Mouse (Mus musculus) left cerebral cortex, adult 2 months (tissue): Measurements from ENCODE around the gene Polr3f. TPM values are rescaled to one million over a fixed set of nuclear protein-coding genes. Genes with fewer than 3 reads are reported as not detected.

Source experiments
- DNase-seq, 2 experiments: peaks; one replicate each; pipeline ENCODE4 v3.0.0; 2021 to 2022; ENCODE audit warnings: low spot score in 2 of 2, mixed read lengths in 1 of 2; ENCODE audit errors: extremely low spot score in 1 of 2
- H3K27ac ChIP-seq: fragments of 200-600 bp; 2 replicates; pipeline ENCODE4 v1.8.1; 2022
- H3K4me3 ChIP-seq: fragments of 200-600 bp; 2 replicates; pipeline ENCODE4 v1.8.1; 2022
- CTCF ChIP-seq: fragments of 200-600 bp; IDR thresholded peaks from 2 replicates; pipeline ENCODE4 v1.8.1; 2022; ENCODE audit warnings: antibody characterized with exemption, mild to moderate bottlenecking, moderate library complexity
- intact Hi-C: fragments of 180-260 bp; cut with DNase I; formaldehyde crosslinking; loops from one replicate; pipeline ENCODE4 v1.15.1; 2025
- long read RNA-seq, 2 experiments: library from polyadenylated mRNA; stranded (forward); transcript quantifications; one replicate each; pipeline ENCODE4 v2.0.0; 2021; ENCODE audit warnings: borderline mapping rate in 2 of 2
- total RNA-seq, 2 experiments: library from RNA; stranded (reverse); gene quantifications; 2 replicates each; pipeline ENCODE4 v1.2.3; 2021

The Polr3f gene
- 10 to 100 TPM; 24.0 to 28.0 TPM for total RNA-seq
- long read RNA-seq, experiment 1, full-length matches to known transcripts = 2 of 4 reads
- long read RNA-seq, experiment 1, partial matches to known transcripts = 1 of 4 reads
- long read RNA-seq, experiment 1, other reads (novel, unspliced or antisense) = 1 of 4 reads
- long read RNA-seq, experiment 2, full-length matches to known transcripts = 3 of 4 reads
- long read RNA-seq, experiment 2, partial matches to known transcripts = 0 of 4 reads
- long read RNA-seq, experiment 2, other reads (novel, unspliced or antisense) = 1 of 4 reads

DNA sequence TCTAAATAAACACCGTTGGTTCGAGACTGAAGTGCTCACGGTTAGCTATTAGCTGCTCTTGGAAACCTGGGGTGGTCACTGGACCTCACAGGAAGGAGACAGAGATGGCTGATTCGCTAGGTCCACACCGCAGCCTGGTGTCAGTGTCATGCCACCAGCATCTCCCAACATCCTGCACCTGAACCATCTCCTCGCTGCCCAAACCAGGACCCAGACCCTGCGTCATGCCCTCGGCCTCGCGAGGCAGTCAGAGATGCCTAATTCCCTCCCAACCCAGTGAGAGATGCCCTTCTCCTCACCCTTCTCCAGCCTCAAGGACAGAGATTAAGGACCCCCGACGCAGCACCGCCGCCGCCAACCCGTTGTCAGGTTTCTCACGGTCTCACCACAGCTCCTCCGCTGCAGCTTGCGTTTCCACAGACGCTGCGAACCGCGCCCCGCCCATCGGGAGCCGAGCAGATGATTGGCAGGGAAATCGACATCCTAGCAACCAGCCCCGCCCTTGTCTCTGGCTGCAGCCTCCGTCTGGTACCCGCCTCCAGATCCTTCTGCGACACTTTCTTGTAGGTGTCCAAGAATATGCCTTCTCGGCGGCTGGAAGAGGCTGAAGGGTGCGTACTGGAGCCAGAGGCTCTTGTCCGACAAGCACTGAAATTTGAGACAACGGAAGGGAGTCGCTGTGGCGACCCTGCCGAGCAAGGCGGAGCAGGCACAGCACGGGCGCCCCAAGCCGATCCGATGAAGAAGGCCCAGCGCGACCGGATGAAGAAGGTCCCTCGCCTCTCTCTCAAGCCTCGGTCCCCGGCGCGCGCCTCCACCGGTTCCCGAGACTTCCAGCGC, at the start of gene Polr3f, which contains the start of gene Dzank1:
Gene Polr3f (plus strand): TSS at position 738 of the 840 bp plus-strand sequence.
Gene Dzank1 (minus strand): TSS at position 434 of the 840 bp plus-strand sequence.
- intact Hi-C loops = loop anchor here (1.0 to 2.0 kb wide), 2 partner anchors 24 to 29 kb away; partner anchors contain the start of genes Rbbp9 and Sec23b
- peak; percentile 95 to 97 for DNase-seq
- Histone ChIP-seq H3K27ac (peak within 1 kb of the TSS; percentile 100), H3K4me3 (peak within 1 kb of the TSS; percentile 83)
- no peak for TF ChIP-seq CTCF

DNA sequence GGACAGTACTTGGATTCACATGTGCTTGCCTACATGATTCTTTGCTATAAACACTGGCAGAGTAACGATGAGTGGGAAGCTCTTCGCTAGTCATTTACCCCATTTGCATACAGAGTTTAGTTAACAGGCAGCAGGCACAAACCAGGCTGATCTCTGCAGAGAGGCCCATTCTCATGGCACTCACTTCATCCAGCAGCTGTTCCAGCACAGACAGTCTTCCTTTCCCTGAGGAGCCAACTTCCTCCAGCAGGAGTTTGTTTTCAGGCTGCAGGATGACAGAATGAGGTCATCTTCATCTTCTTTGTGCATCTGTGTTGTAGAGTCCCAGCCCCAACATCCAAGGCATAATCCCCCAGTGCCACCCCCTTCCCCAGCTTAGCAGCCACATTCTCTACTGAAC, 48.1 kb upstream of the Polr3f start:
- no peak for TF ChIP-seq CTCF
- intact Hi-C loops = no loop called here
- Histone ChIP-seq H3K27ac (no peak overlapping the region), H3K4me3 (no peak overlapping the region)
- DNase-seq = peak in 1 of 2 experiments; percentile 41

DNA sequence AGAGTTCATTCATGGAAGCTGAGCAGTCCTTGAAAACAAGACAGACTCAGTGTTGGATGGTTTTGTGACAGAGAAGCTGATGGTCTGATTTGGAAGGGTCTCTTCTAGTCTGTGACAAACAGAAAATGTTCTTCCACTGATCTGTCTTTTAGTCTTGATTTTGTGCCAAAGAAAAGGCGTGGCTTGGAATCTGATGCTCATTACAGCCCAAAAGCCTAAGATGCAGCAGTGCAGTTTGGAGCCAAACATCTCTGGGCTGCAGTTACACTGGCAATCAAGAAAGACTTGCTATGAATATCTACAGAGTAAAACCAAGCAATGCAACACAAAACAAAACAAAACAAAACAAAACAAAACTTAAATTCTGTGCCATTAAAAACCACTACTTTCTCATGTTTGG, 43.4 kb upstream of the Polr3f start:
- intact Hi-C loops = no loop called here
- Histone ChIP-seq H3K4me3 (no peak overlapping the region), H3K27ac (0 out of 2 replicates have a peak overlapping the region, but pooled peaks have one; percentile 7)
- no peak for TF ChIP-seq CTCF
- no peak for DNase-seq

DNA sequence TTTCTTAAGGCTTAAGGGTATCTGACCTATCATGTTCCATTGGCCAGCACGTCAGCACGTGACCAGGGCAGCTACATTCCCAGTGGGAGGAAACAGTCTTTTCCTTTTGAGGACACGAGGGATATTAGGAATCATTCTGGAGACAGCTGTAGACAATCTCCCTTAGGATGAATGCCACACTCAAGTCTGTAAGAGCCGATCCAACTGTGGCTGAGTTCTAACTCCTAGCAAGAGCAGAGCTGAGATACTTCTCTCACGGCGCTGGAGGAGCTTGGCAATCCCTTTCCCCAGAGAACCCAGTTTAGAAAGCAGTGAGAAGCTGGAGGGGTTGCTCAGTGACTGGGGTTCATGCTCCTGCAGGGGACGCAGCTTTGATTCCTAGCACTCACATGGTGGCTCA, 42.1 kb upstream of the Polr3f start:
- intact Hi-C loops = no loop called here

DNA sequence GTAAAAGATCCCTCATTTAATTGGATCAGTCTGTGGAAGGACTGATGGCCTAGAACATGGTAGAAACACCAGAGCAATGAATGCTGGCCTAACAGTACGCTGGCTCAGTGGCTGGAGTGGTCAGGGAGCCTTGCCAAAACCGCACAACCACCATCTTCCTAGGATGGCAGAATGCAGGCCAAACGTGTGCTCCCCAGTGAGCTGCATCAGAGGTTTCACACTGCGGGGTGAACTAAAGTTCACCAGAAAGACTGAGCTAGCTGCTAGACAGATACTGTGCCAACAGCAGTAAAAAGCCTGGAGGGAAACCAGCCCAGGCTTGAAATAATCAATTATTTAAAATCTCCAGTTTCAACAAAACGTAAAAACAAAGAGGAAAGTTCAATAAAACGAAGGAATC, 40.0 kb upstream of the Polr3f start:
- no peak overlapping the region for H3K27ac ChIP-seq
- no peak for DNase-seq
- intact Hi-C loops = no loop called here
- H3K4me3 ChIP-seq = no peak overlapping the region
- TF ChIP-seq CTCF = no peak

More for the DNA sequence above, 42.1 kb upstream of the Polr3f start:
- Histone ChIP-seq H3K4me3 (no peak overlapping the region), H3K27ac (no peak overlapping the region)
- DNase-seq = no peak
- TF ChIP-seq CTCF = no peak

DNA sequence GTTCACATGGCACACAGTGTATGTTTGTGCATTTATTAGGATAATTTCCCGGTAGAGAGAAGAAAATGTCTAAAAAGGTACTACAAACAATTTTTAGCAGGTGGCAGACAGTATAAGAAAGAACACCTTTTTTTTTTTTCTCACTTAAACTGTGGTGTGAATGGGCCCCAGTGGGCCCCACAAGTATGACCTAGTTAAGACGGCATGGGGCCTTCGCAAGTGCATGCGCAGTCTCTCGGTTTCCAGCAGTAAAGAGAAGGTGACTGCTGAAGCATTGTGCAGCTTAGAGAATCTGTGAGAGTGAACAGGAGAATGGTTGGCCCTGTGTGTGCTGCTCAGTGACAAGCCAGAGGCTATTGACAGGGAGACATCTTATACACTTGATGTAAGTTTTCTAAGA, 38.2 kb upstream of the Polr3f start:
- no peak for TF ChIP-seq CTCF
- intact Hi-C loops = no loop called here
- Histone ChIP-seq H3K27ac (no peak overlapping the region), H3K4me3 (no peak overlapping the region)
- DNase-seq = no peak

DNA sequence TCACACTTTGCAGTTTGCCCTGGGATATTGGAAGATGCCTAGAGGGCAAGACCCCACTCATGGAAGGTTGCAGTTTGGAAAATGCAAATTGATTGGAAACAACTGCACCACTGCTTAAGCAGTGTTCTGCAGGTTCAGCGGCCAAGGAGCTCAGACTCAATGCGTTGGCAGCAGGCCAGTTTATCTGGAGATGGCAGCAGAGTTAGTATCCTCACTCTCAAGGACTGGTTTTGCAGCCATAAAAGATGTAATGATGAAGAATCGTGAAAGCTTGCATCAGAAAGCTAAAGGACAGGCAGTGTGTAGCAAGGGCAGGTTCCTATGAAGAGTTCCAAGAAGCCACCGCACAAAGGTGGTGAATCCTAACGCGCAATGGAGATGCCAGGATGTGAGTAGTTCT, 25.4 kb upstream of the Polr3f start:
- no peak overlapping the region for H3K27ac ChIP-seq
- TF ChIP-seq CTCF = no peak
- intact Hi-C loops = no loop called here
- H3K4me3 ChIP-seq = no peak overlapping the region
- DNase-seq = no peak

DNA sequence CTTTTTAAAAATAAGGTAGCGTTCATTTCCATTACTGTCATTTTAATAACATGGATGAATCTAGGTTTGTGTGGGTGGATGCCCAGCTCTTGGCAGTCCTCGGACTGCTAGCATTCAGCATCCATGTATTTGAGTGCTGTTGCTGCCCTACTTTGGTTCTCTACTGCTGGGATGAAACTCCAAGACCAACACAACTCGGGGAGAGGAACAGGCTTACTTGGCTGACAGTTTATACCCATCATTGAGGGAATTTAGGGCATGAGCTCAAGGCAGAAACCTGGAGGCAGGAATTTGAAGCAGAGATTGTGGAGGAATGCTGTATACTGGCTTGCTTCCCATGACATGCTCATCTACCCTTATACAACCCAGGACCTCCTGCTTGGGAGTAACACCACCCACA, 12.9 kb upstream of the Polr3f start:
- Histone ChIP-seq H3K4me3 (no peak overlapping the region), H3K27ac (no peak overlapping the region)
- no peak for DNase-seq
- no peak for TF ChIP-seq CTCF
- intact Hi-C loops = no loop called here

DNA sequence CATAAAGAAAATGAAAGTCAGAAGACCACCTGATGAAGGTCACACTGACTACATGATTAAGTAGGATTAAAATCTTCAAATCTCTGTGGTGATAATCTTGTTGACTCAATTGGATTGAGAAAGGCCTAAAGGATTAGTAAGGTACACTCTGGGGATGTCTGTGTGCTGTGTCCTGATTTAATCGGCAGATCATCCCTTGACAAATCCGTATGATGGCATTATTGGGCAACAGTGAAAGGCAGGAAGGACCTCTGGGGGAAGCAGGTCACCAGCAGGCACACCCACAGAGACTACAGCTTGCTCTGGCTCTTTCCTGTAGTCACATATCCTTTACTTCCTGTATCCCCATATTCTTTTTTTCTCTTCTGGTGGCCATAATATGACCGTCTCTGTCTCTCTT, 7.7 kb upstream of the Polr3f start:
- H3K4me3 ChIP-seq = no peak overlapping the region
- DNase-seq = no peak
- no peak for TF ChIP-seq CTCF
- intact Hi-C loops = no loop called here
- H3K27ac ChIP-seq = no peak overlapping the region

DNA sequence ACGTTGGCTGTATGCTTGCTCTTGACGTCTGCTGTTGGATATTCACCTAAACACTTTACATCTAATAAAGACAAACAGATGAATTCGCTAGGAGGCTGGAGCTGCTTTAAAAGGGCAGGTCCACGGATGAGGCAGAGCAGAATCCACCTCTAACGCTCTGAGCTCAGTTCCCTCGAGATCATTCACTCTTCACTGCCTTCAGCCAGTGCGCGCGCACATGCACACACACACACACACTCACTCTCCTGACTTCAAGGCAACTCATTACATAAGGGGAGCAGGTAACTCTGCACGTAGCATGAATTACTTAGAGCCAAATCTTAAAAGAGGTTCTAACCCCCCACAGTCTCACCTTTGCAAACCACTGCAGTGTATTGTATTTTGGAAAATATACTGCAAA, 1.7 kb upstream of the Polr3f start:
- intact Hi-C loops = loop anchor here (2.0 kb wide), 1 partner anchor 25 kb away; the partner anchor contains the start of gene Rbbp9
- Histone ChIP-seq H3K4me3 (peak overlapping the region; percentile 83), H3K27ac (peak overlapping the region; percentile 100; the same call in 1 of the 2 replicates)
- peak in 1 of 2 experiments; percentile 48 for DNase-seq
- no peak for TF ChIP-seq CTCF

DNA sequence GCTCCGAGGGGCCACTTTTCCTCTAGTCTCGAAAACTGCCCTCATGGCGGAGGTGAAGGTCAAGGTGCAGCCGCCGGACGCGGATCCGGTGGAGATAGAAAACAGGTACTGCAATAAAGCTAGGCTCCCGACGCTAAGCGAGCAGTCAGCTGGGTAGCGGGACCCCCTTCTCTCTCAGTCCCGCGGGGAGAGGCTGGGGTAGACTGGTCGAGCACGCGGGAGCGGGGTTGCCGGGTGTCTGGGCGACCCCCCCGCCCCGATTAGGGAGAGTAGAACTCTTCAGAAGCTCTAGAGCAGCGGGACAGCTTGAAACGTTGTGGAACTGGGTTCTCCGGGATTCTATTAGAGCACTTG, 280 bp downstream of the Polr3f start:
- Histone ChIP-seq H3K27ac (peak overlapping the region; percentile 100), H3K4me3 (peak overlapping the region; percentile 83)
- DNase-seq = no peak
- no peak for TF ChIP-seq CTCF
- intact Hi-C loops = loop anchor here (1.0 to 2.0 kb wide), 2 partner anchors 23 to 29 kb away; partner anchors contain the start of genes Rbbp9 and Sec23b

DNA sequence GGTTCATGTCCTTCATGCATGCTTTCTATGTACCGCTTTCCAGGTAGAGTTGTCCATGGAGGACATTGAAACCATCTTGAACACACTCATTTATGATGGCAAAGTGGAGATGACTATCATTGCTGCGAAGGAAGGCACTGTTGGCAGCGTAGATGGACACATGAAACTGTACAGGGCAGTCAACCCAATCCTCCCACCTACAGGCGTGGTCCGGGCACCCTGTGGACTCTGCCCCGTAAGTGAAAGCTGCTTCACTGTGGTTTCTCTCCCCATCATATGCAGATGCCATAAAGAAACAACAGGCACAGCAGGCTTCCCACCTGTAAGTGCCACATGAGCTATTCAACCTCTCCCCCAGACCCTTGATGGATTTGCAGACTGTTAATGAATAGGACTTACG, 9.6 kb downstream of the Polr3f start:
- intact Hi-C loops = no loop called here
- no peak for DNase-seq
- Histone ChIP-seq H3K27ac (no peak overlapping the region), H3K4me3 (no peak overlapping the region)
- TF ChIP-seq CTCF = no peak
